19 mouse cellular contexts compared by ENCODE assay signal in the genomic region with DNA sequence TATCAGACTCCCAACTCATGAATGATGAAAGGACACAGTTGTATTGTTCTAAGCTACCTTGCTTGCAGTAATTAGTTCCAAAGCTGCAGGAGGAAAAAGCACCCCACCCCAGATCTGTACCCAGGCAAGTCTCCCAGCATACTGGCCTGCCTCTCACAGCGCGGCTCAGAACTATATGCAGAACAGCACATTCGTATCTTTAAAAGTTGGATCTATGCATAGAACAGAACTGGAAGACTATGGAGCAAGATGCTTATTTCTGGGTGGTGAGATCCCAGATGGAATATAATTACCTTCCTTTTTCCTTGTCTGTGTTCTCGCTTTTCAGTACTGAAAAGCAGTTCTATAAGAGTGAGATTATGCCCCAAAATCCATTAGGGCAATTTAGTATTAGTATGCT.
"Had no signal": no experiment of that assay in that cellular context is flagged by ENCODE, and none has a peak within 500 bp of the region (broad histone marks: within the 10 kb centered on the region; RNA-seq: fewer than 3 reads in every experiment).

No protein-coding gene starts in this region.

- H3K27ac ChIP-seq: liver, embryonic 15.5 days; lung, embryonic 15.5 days; macrophage; midbrain, embryonic 12.5 days; neural tube, embryonic 12.5 days; stomach, embryonic 15.5 days; stomach, postnatal 0 days had no signal

- ATAC-seq: liver, postnatal 0 days; lung, postnatal 0 days; midbrain, embryonic 16.5 days had no signal

- DNase-seq: liver, postnatal 0 days; lung, adult 2 months; lung, postnatal 14 days; lung, postnatal 36 days; midbrain, embryonic 14.5 days; right cerebral cortex, postnatal 14 days; thymus, adult 2 months; thymus, postnatal 14 days; thymus, postnatal 36 days had no signal

- H3K4me1 ChIP-seq: liver, embryonic 15.5 days; stomach, embryonic 15.5 days had no signal

- H3K9me3 ChIP-seq: liver, embryonic 15.5 days; lung, embryonic 15.5 days; midbrain, embryonic 12.5 days; neural tube, embryonic 12.5 days; stomach, embryonic 15.5 days had no signal

- H3K27me3 ChIP-seq: liver, embryonic 15.5 days; lung, embryonic 15.5 days; midbrain, embryonic 12.5 days; neural tube, embryonic 12.5 days; stomach, embryonic 15.5 days had no signal

- H3K4me3 ChIP-seq: liver, embryonic 15.5 days; lung, embryonic 15.5 days; megakaryocyte, embryonic 14.5 days; midbrain, embryonic 12.5 days; neural tube, embryonic 12.5 days; stomach, embryonic 15.5 days had no signal

- H3K36me3 ChIP-seq: liver, embryonic 15.5 days; lung, embryonic 15.5 days; midbrain, embryonic 12.5 days; neural tube, embryonic 12.5 days; stomach, embryonic 15.5 days had no signal

- H3K4me2 ChIP-seq: liver, embryonic 15.5 days; lung, embryonic 15.5 days; midbrain, embryonic 12.5 days; neural tube, embryonic 12.5 days; stomach, embryonic 15.5 days had no signal

- H3K9ac ChIP-seq: liver, embryonic 15.5 days; liver, postnatal 0 days; lung, embryonic 15.5 days; midbrain, embryonic 12.5 days; neural tube, embryonic 12.5 days; stomach, embryonic 15.5 days had no signal
